Mouse (Mus musculus) C2C12 (cell line): ENCODE results near the gene Ranbp17.

ENCODE experiments used
- CEBPB ChIP-seq: IDR thresholded peaks from one replicate; pipeline ENCODE4 v1.6.1; 2011; ENCODE audit warnings: low read depth, mild to moderate bottlenecking, control low read depth, moderate library complexity
- CTCF ChIP-seq: IDR thresholded peaks from one replicate; pipeline ENCODE4 v1.5.1; 2011; ENCODE audit not compliant: control insufficient read depth, insufficient read depth, insufficient read length
- MAX ChIP-seq: IDR thresholded peaks from one replicate; pipeline ENCODE4 v1.6.1; 2011; ENCODE audit warnings: mild to moderate bottlenecking, control low read depth
- MYOD1 ChIP-seq: IDR thresholded peaks from one replicate; pipeline ENCODE4 v1.6.1; 2011; ENCODE audit warnings: low read depth; ENCODE audit not compliant: control insufficient read depth, insufficient read length
- MYOG ChIP-seq: IDR thresholded peaks from one replicate; pipeline ENCODE4 v1.6.1; 2011; ENCODE audit not compliant: control insufficient read depth, insufficient read length; ENCODE audit errors: extremely low read depth
- USF1 ChIP-seq: IDR thresholded peaks from one replicate; pipeline ENCODE4 v1.6.1; 2011; ENCODE audit warnings: low read depth, mild to moderate bottlenecking, control low read depth, moderate library complexity

GRCm38 (mm10) chr11:33197133-33197514 is 316.4 kb downstream of the Ranbp17 start:
- TF ChIP-seq USF1 (no peak), CTCF (no peak), MYOD1 (no peak), MAX (no peak), MYOG (no peak), CEBPB (no peak)
